Mouse (Mus musculus) Patski (cell line): ENCODE results near the gene Pou3f3. TPM values are rescaled to one million over a fixed set of nuclear protein-coding genes. Genes with fewer than 3 reads are reported as not detected.

Source experiments
- ATAC-seq: fragments of 100-300 bp; one replicate; pipeline ENCODE4 v1.8.0; 2021
- CTCF ChIA-PET: fragments of 350-600 bp; sonication (Branson Sonifier 250); formaldehyde crosslinking; loops from one replicate; lab custom pipeline; 2022; ENCODE audit warnings: inconsistent platforms; lab: Charles Lee
- POLR2A ChIA-PET: fragments of 350-600 bp; sonication (Branson Sonifier 250); formaldehyde crosslinking; loops from one replicate; lab custom pipeline; 2022; ENCODE audit warnings: antibody characterized with exemption, inconsistent platforms; lab: Charles Lee
- DNase-seq: peaks from one replicate; pipeline ENCODE4 v3.0.0-alpha.2; 2011; ENCODE audit warnings: low read depth, low spot score
- H3K27me3 ChIP-seq: fragments of 371-371 bp; one replicate; pipeline ENCODE4 v1.5.1; 2021
- CTCF ChIP-seq: fragments of 100-300 bp; IDR thresholded peaks from one replicate; pipeline ENCODE4 v1.5.1; 2021
- in situ Hi-C: fragments of 300-500 bp; cut with MboI; formaldehyde crosslinking; loops from 3 replicates; pipeline ENCODE4 v1.11.1; 2018; ENCODE audit warnings: low pct_unique_long_range_greater_than_20kb, mixed read lengths
- polyA plus RNA-seq: library from polyadenylated mRNA; unstranded; gene quantifications from one replicate; pipeline ENCODE4 v1.2.3, GENCODE M21; 2021

Gene Pou3f3
- polyA plus RNA-seq, 1 experiment from 2014 or later: 36.5 TPM

GRCm38 (mm10) chr1:42686194-42687131 lies 9.1 kb upstream of the Pou3f3 start:
- ChIA-PET POLR2A (no interaction called here), CTCF (interaction anchor here (1.1 kb wide), 1 partner anchor 434 kb away, joined by 3 read pairs; no protein-coding TSS in a partner anchor)
- H3K27me3 ChIP-seq: no peaks in the 10 kb centered on the region
- no peak for TF ChIP-seq CTCF
- DNase-seq (no peak), ATAC-seq (no peak)
- in situ Hi-C loops: no loop called here

DNA sequence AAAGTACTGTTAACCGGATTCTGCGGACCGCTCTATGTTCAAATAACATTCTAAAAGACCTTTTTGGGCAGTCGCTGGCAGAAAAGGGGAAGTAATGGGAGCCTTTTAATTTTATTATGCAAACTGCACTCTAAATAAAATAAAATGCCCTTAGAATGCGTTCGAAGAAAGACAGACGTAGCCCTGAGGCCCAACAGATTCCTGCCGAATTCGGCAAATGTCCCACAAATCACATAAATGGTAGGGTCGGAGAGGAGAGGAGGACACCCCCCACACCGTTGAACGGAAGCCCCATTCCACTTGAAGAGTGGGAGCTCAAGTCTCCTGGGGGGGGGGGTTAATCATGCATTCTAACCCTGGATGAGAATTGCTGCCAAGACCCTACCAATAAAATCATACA lies 8.3 kb upstream of the Pou3f3 start:
- ChIA-PET CTCF (interaction anchor here (1.1 kb wide), 1 partner anchor 435 kb away, joined by 3 read pairs; no protein-coding TSS in a partner anchor), POLR2A (no interaction called here)
- H3K27me3 ChIP-seq: no peaks in the 10 kb centered on the region
- in situ Hi-C loops: no loop called here
- ATAC-seq: no peak
- TF ChIP-seq CTCF: no peak
- DNase-seq: no peak

DNA sequence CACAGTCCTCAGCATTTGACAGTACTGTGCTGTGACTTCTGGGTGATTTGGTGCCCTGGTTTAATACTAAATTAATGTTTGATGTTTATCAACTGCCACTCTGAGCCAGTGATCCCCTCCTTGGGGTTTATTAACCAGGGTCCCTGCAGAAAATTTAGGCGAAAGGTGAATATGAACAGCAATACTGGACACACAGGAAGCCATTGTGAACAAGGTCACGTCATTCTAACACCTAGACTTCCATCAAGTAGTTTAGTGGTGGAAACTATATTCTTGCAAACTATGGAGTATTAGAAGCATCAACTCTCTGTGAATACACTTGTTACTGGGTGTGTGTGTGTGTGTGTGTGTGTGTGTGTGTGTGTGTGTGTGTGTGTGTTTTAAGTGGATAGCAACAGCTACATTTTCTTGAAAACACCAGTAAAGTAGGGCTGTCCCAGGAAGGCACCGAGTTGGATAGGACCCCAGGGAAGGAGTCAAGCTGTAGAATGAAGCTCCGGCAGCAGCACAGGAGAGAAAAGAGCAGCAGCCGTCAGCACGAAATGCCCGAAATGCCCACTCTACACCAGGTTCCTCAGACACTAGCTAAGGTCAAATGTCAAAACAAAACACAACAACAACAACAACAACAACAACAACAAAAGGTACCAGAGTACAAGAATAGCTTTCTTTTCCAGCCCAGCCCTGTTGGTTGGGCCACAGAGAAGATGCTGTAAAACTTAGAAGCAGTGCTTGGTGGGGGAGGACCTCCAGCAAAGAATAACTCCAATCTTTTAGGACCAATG lies 7.6 kb upstream of the Pou3f3 start:
- DNase-seq (no peak), ATAC-seq (no peak)
- ChIA-PET POLR2A (no interaction called here), CTCF (interaction anchor here (0.8 to 1.1 kb wide), 2 partner anchors 436 to 875 kb away, joined by 3 read pairs; no protein-coding TSS in a partner anchor)
- in situ Hi-C loops: no loop called here
- H3K27me3 ChIP-seq: no peaks in the 10 kb centered on the region
- TF ChIP-seq CTCF: no peak

DNA sequence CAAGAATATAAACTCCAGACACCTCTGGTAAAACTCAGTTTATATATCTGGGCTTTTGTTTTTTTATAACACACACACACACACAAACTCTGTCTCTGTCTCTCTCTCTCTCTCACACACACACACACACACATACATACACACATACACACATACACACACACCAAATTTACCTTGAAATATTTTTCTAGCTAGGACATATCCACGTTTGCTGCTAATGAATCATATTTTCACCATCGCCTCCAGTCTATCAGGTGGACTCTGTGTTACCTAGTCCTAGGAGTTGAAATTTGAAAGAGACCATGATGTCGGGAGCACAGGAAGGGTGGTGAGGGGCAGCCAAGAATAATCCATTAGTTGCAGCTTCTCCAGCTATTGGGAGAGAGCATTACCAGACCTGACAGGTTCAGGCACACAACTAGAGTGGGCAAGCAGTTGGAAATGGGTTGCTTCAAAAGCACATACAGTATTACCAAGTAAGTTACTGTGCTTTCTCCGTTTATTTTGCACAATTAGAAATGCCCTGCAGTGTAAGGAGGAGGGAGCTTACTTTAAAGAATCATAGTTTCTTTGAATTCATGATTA lies 6.9 kb upstream of the Pou3f3 start:
- no peaks in the 10 kb centered on the region for H3K27me3 ChIP-seq
- no peak for TF ChIP-seq CTCF
- ATAC-seq: no peak

GRCm38 (mm10) chr1:42690024-42690575 lies 5.5 kb upstream of the Pou3f3 start:
- TF ChIP-seq CTCF: no peak
- ATAC-seq (no peak), DNase-seq (no peak)
- no peaks in the 10 kb centered on the region for H3K27me3 ChIP-seq
- POLR2A ChIA-PET: no interaction called here
- in situ Hi-C loops: loop anchor here (5.0 to 10.0 kb wide), 2 partner anchors 1415 to 1538 kb away; no protein-coding TSS in a partner anchor
- CTCF ChIA-PET: interaction anchor here (0.8 to 2.0 kb wide), 4 partner anchors 13 to 793 kb away, joined by 3 to 9 read pairs (median 6); no protein-coding TSS in a partner anchor

More for the DNA sequence above, 6.9 kb upstream of the Pou3f3 start:
- CTCF ChIA-PET: interaction anchor here (0.8 to 1.3 kb wide), 2 partner anchors 10 to 875 kb away, joined by 3 read pairs; no protein-coding TSS in a partner anchor
- POLR2A ChIA-PET: no interaction called here
- no peak for DNase-seq
- in situ Hi-C loops: no loop called here

- no peaks in the 10 kb centered on the region for H3K27me3 ChIP-seq
- POLR2A ChIA-PET: interaction anchor here (0.7 kb wide), 1 partner anchor 21 kb away, joined by 3 read pairs; no protein-coding TSS in a partner anchor
- TF ChIP-seq CTCF: no peak
- ATAC-seq (no peak), DNase-seq (no peak)
- in situ Hi-C loops: loop anchor here (5.0 to 10.0 kb wide), 2 partner anchors 1417 to 1539 kb away; no protein-coding TSS in a partner anchor
- CTCF ChIA-PET: interaction anchor here (0.7 to 2.0 kb wide), 14 partner anchors 12 to 1408 kb away, joined by 3 to 9 read pairs (median 4); no protein-coding TSS in a partner anchor
Measured at GRCm38 (mm10) chr1:42691202-42692170, 4.1 kb upstream of the Pou3f3 start.

- ChIA-PET CTCF (interaction anchor here (2.0 kb wide), 1 partner anchor 11 kb away, joined by 9 read pairs; no protein-coding TSS in a partner anchor), POLR2A (interaction anchor here (0.7 kb wide), 1 partner anchor 20 kb away, joined by 3 read pairs; no protein-coding TSS in a partner anchor)
- H3K27me3 ChIP-seq: no peaks in the 10 kb centered on the region
- TF ChIP-seq CTCF: no peak
- no peak for DNase-seq
- ATAC-seq: no peak
- in situ Hi-C loops: loop anchor here (5.0 to 10.0 kb wide), 2 partner anchors 1417 to 1540 kb away; no protein-coding TSS in a partner anchor
Measured at GRCm38 (mm10) chr1:42692221-42692620, 3.3 kb upstream of the Pou3f3 start.

GRCm38 (mm10) chr1:42693101-42693715 lies 2.4 kb upstream of the Pou3f3 start:
- TF ChIP-seq CTCF: no peak
- in situ Hi-C loops: loop anchor here (5.0 to 10.0 kb wide), 2 partner anchors 1418 to 1541 kb away; no protein-coding TSS in a partner anchor
- DNase-seq (no peak), ATAC-seq (no peak)
- ChIA-PET POLR2A (interaction anchor here (0.6 to 5.7 kb wide), 2 partner anchors 19 to 460 kb away, joined by 3 to 87 read pairs; no protein-coding TSS in a partner anchor), CTCF (interaction anchor here (0.8 kb wide), 1 partner anchor 796 kb away, joined by 3 read pairs; no protein-coding TSS in a partner anchor)
- H3K27me3 ChIP-seq: no peaks in the 10 kb centered on the region
